Mouse (Mus musculus) kidney, adult 2 months (tissue): ENCODE results near the gene Msi2.

ENCODE experiments used
- CTCF ChIP-seq: fragments of 200-500 bp; conservative IDR thresholded peaks from 2 replicates; pipeline ENCODE4 v1.5.1; 2011; ENCODE audit warnings: low read depth, mild to moderate bottlenecking, control low read depth, low read length, moderate library complexity, mixed read lengths; ENCODE audit not compliant: insufficient read depth, insufficient read length
- POLR2A ChIP-seq: fragments of 200-500 bp; IDR thresholded peaks from one replicate; pipeline ENCODE4 v1.6.1; 2011; ENCODE audit warnings: low read depth, low read length, control low read depth

DNA sequence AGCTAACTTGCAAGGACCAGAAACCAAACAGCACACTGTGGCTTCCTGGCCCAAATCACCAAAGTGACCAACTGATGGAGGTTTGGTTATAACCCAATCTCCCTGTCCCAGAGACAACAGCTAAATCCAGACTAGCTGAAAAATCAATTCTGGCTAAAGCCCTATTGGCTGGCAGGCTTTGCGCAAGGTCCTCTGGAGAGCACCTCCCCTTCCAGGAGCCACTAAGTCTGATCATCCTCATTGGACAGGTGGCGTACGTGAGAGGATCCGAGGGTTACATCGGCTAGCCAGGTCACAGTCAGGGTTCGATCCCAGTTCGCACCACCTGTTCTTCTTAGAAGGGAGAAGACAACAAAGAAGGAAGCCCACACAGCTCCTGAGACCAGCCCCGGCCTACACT lies 29.7 kb downstream of the Msi2 start:
- TF ChIP-seq CTCF (no peak), POLR2A (no peak)
